Mouse (Mus musculus) gastrocnemius, postnatal 10 days (tissue): ENCODE measurements around the gene Fez1. TPM values are rescaled to one million over a fixed set of nuclear protein-coding genes. Genes with fewer than 3 reads are reported as not detected.

ENCODE experiments used
- DNase-seq: peaks from one replicate; pipeline ENCODE4 v3.0.0; 2021; ENCODE audit warnings: mixed read lengths
- long read RNA-seq, 2 experiments: library from polyadenylated mRNA; stranded (forward); transcript quantifications; one replicate each; pipeline ENCODE4 v2.0.0; 2021
- total RNA-seq, 2 experiments: library from RNA; stranded (reverse); gene quantifications; 2 replicates each; pipeline ENCODE4 v1.2.3; 2021

Fez1 gene
- total RNA-seq, result 1 to 10 TPM; 4.4 to 6.5 TPM
- long read RNA-seq, experiment 1, transcript Fez1-201 (10 exons, 1,794 nt), result major isoform, 9 of 11 reads
- long read RNA-seq, experiment 1, partial matches to known transcripts, result 0 of 11 reads
- long read RNA-seq, experiment 1, other reads (novel, unspliced or antisense), result 2 of 11 reads
- long read RNA-seq, experiment 2, transcript Fez1-201 (10 exons, 1,794 nt), result major isoform, 14 of 14 reads
- long read RNA-seq, experiment 2, partial matches to known transcripts, result 0 of 14 reads
- long read RNA-seq, experiment 2, other reads (novel, unspliced or antisense), result 0 of 14 reads

- DNase-seq, result no peak
Observed at GRCm38 (mm10) chr9:36821644-36822000, at the start of gene Fez1. Fez1 (plus strand) TSS chr9:36821864.

- no peak for DNase-seq
Observed at GRCm38 (mm10) chr9:36783921-36784320, 37.7 kb upstream of the Fez1 start.

GRCm38 (mm10) chr9:36792191-36792590 is 29.5 kb upstream of the Fez1 start:
- no peak for DNase-seq

GRCm38 (mm10) chr9:36794487-36794886 is 27.2 kb upstream of the Fez1 start:
- DNase-seq, result no peak

GRCm38 (mm10) chr9:36795556-36795955 is 26.1 kb upstream of the Fez1 start:
- no peak for DNase-seq

- no peak for DNase-seq
Observed at GRCm38 (mm10) chr9:36796224-36796623, 25.4 kb upstream of the Fez1 start.

GRCm38 (mm10) chr9:36796781-36797555 is 24.7 kb upstream of the Fez1 start, which contains the start of gene Ei24:
Ei24 (minus strand) TSS chr9:36797393.
- DNase-seq, result peak; percentile 97

GRCm38 (mm10) chr9:36801961-36802360 is 19.7 kb upstream of the Fez1 start:
- DNase-seq, result no peak

- DNase-seq, result no peak
Observed at GRCm38 (mm10) chr9:36802951-36803350, 18.7 kb upstream of the Fez1 start.

GRCm38 (mm10) chr9:36803386-36803785 is 18.3 kb upstream of the Fez1 start:
- DNase-seq, result no peak

GRCm38 (mm10) chr9:36803926-36804325 is 17.7 kb upstream of the Fez1 start:
- DNase-seq, result no peak

GRCm38 (mm10) chr9:36805256-36805975 is 16.2 kb upstream of the Fez1 start:
- no peak for DNase-seq

GRCm38 (mm10) chr9:36808126-36808785 is 13.4 kb upstream of the Fez1 start:
- no peak for DNase-seq

GRCm38 (mm10) chr9:36814486-36814885 is 7.2 kb upstream of the Fez1 start:
- no peak for DNase-seq

- DNase-seq, result no peak
Observed at GRCm38 (mm10) chr9:36818905-36819304, 2.8 kb upstream of the Fez1 start.

GRCm38 (mm10) chr9:36820969-36821643 is 558 bp upstream of the Fez1 start:
- no peak for DNase-seq

GRCm38 (mm10) chr9:36822024-36822423 is 360 bp downstream of the Fez1 start:
- DNase-seq, result no peak

- no peak for DNase-seq
Observed at GRCm38 (mm10) chr9:36826612-36827363, 5.1 kb downstream of the Fez1 start.

GRCm38 (mm10) chr9:36831401-36831800 is 9.7 kb downstream of the Fez1 start:
- no peak for DNase-seq

GRCm38 (mm10) chr9:36832529-36832928 is 10.9 kb downstream of the Fez1 start:
- DNase-seq, result peak; percentile 69
